Mouse (Mus musculus) G1E (cell line): ENCODE results near the gene P4ha3. TPM values are rescaled to one million over a fixed set of nuclear protein-coding genes. Genes with fewer than 3 reads are reported as not detected.

Experiments used
- ATAC-seq: 2 replicates; pipeline ENCODE4 v1.8.0; 2016; ENCODE audit warnings: mild to moderate bottlenecking; ENCODE audit not compliant: insufficient number of reproducible peaks, poor library complexity, low FRiP score, severe bottlenecking; ENCODE audit errors: extremely low read depth
- DNase-seq: peaks from one replicate; pipeline ENCODE4 v3.0.0; 2012; ENCODE audit warnings: low spot score
- H3K27me3 ChIP-seq: 2 replicates; pipeline ENCODE4 v1.6.1; 2012; ENCODE audit warnings: mild to moderate bottlenecking, low read length, inconsistent platforms; ENCODE audit not compliant: insufficient read depth
- H3K36me3 ChIP-seq: replicated peaks from 2 replicates; pipeline ENCODE3; 2012; ENCODE audit warnings: mild to moderate bottlenecking, inconsistent platforms
- H3K4me1 ChIP-seq: 2 replicates; pipeline ENCODE4 v1.6.1; 2012; ENCODE audit warnings: low read depth, low read length, inconsistent platforms, mixed read lengths; ENCODE audit not compliant: insufficient read depth
- H3K4me3 ChIP-seq: 2 replicates; pipeline ENCODE4 v1.5.1; 2012; ENCODE audit warnings: low read depth, mild to moderate bottlenecking, inconsistent platforms, low read length, moderate library complexity, mixed read lengths
- H3K9me3 ChIP-seq: replicated peaks from 2 replicates; pipeline ENCODE4 v1.6.1; 2012; ENCODE audit warnings: inconsistent platforms
- CTCF ChIP-seq: IDR thresholded peaks from 2 replicates; pipeline ENCODE4 v1.5.1; 2012; ENCODE audit warnings: low read depth, low read length, inconsistent platforms, mixed read lengths
- GATA1 ChIP-seq: IDR thresholded peaks from 2 replicates; pipeline ENCODE4 v1.6.1; 2012; ENCODE audit warnings: borderline replicate concordance, low read length, inconsistent platforms, mixed read lengths
- GATA2 ChIP-seq: IDR thresholded peaks from 2 replicates; pipeline ENCODE4 v1.6.1; 2012; ENCODE audit warnings: low read depth, low read length, inconsistent platforms, borderline replicate concordance
- POLR2AphosphoS5 ChIP-seq: IDR thresholded peaks from 2 replicates; pipeline ENCODE4 v1.6.1; 2012; ENCODE audit warnings: low read depth, low read length, inconsistent platforms; ENCODE audit not compliant: insufficient replicate concordance
- TAL1 ChIP-seq: conservative IDR thresholded peaks from 2 replicates; pipeline ENCODE4 v1.6.1; 2012; ENCODE audit warnings: low read depth, low read length, inconsistent platforms, mixed read lengths
- polyA plus RNA-seq: library from polyadenylated mRNA; stranded (reverse); fragments of >175 nt; gene quantifications from 2 replicates; pipeline ENCODE4 v1.2.3, GENCODE M21; 2012
- total RNA-seq, 2 experiments: library from RNA; stranded (forward) in 1 of 2; stranded (reverse) in 1 of 2; fragments of 200-1000 nt in 1 of 2; fragments of >200 nt in 1 of 2; fragmentation: Nextera tagmentation in 1 of 2; gene quantifications; 2 replicates each; pipeline ENCODE4 v1.2.3; 2014 to 2017

Gene P4ha3
- total and polyA plus RNA-seq, 3 experiments = 0.16 TPM; not detected in 2

DNA sequence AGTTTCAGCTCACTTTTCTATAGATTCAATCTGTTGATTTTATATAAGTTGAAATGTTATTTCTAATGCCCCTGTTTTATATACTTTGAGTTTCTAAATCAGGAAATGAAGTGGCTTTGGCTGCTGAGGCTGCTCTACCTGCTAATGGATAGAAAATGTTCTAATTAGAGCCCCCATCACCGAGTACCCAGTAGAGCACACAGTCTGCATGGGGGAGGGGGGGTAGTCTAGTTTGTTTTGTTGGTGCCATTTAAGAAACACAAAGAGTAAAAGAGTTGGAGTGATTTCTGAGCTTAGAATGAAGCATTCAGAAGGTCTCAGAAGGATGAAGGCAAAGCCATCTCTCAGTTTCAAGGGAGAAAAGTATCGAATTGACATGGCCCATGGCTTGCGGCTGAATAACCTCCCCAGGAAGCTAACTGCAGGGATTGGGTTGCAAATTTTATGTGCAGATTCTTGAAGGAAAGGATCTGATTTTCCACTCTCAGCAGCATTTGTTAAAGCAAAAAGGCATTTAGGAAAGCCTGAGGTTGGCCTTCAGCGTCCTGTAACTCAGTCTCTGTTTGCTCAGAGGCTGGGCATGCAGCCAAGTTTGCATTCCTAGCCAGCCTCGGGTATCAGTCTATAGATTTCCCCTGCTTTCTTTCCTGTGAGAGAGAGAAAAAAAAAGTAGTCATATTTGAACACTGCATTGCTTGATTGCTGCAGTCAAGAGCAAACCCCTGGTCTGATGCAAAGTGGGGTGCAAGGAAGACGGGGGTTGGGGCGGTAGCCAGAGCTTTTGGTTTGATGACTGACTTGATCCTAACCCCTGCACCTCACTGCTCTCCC, 2.6 kb downstream of the P4ha3 start:
- Histone ChIP-seq H3K4me1 (no peaks in the 10 kb centered on the region; the same call in 1 of the 2 replicates), H3K27me3 (peaks cover 48% of the 10 kb centered on the region), H3K9me3 (peaks cover 2% of the 10 kb centered on the region; the same call in 1 of the 2 replicates), H3K36me3 (no peaks in the 10 kb centered on the region), H3K4me3 (no peak overlapping the region)
- ATAC-seq (no peak), DNase-seq (no peak)
- TF ChIP-seq TAL1 (no peak), POLR2AphosphoS5 (no peak), CTCF (no peak), GATA1 (no peak), GATA2 (no peak)

DNA sequence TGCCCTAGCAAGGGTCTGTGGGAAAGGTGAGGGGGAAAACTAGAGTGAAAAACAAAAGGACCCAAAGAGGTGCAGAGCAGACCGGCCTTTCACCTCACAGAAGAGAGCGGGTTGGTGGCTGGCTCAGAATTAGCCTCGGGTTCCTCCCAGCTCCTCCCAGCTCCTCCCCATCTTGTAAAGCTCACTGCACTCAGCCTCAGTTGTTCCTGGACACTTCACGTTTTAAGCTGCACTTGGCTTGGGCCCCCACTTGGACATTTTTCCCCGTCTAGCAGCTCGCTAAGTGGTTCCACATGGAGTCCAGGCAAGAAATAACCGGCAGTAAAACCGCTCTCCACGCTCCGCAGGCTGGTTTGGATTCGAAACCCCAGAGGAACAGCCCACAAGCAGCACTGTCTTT, 3.3 kb downstream of the P4ha3 start:
- Histone ChIP-seq H3K4me1 (peaks cover 4% of the 10 kb centered on the region; the same call in 1 of the 2 replicates), H3K27me3 (peaks cover 54% of the 10 kb centered on the region), H3K9me3 (peaks cover 2% of the 10 kb centered on the region; the same call in 1 of the 2 replicates), H3K4me3 (no peak overlapping the region), H3K36me3 (no peaks in the 10 kb centered on the region)
- ATAC-seq (no peak), DNase-seq (no peak)
- TF ChIP-seq GATA1 = no peak
- no peak for TF ChIP-seq GATA2
- no peak for TF ChIP-seq TAL1
- TF ChIP-seq CTCF = no peak
- no peak for TF ChIP-seq POLR2AphosphoS5

DNA sequence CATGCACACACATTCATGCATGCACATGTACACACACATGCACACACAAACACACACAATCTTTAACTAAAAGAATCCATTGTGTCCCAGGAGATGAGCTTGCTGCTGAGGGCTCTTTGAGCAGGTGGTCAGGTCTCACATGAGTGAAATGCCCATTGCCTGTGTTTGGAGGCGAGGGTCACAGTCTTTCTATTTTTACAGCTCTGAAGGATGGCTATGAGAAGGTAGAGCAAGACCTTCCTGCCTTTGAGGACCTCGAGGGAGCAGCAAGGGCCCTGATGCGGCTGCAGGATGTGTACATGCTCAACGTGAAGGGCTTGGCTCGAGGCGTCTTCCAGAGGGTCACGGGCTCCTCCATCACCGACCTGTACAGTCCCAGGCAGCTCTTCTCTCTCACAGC, 8.2 kb downstream of the P4ha3 start:
- 0 out of 2 replicates have a peak, but pooled peaks cover 5% of the 10 kb centered on the region for H3K4me1 ChIP-seq
- peaks cover 2% of the 10 kb centered on the region; the same call in 1 of the 2 replicates for H3K9me3 ChIP-seq
- peaks cover 50% of the 10 kb centered on the region for H3K27me3 ChIP-seq
- ATAC-seq (no peak), DNase-seq (no peak)
- H3K36me3 ChIP-seq = no peaks in the 10 kb centered on the region
- TF ChIP-seq POLR2AphosphoS5 (no peak), TAL1 (no peak), CTCF (no peak), GATA2 (no peak), GATA1 (no peak)
- H3K4me3 ChIP-seq = no peak overlapping the region

DNA sequence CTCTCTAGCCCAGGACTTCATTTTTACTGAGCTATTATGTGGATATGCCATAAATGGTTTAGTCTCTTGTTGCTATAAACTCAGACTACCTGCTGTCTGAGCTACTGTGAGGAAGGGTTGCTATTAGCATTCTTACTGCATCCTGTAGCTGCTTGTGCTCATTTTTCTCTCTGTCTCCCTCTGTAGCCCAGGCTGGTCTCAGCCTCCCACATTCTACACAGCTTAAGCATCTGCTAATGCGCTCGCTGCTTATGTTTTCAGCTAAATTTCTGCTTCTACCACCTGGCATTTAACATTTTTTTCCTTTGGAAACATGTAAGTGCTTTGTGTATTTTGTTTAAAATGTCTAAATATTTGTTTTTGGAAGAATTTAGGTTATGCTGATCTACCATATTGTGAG, 10.4 kb downstream of the P4ha3 start:
- TF ChIP-seq POLR2AphosphoS5 = no peak
- TF ChIP-seq GATA1 = no peak
- TF ChIP-seq GATA2 = no peak
- no peak for TF ChIP-seq TAL1
- no peak for TF ChIP-seq CTCF
- Histone ChIP-seq H3K9me3 (no peaks in the 10 kb centered on the region), H3K4me3 (no peak overlapping the region), H3K27me3 (peaks cover 45% of the 10 kb centered on the region), H3K4me1 (0 out of 2 replicates have a peak, but pooled peaks cover 5% of the 10 kb centered on the region), H3K36me3 (no peaks in the 10 kb centered on the region)
- ATAC-seq (no peak), DNase-seq (no peak)

DNA sequence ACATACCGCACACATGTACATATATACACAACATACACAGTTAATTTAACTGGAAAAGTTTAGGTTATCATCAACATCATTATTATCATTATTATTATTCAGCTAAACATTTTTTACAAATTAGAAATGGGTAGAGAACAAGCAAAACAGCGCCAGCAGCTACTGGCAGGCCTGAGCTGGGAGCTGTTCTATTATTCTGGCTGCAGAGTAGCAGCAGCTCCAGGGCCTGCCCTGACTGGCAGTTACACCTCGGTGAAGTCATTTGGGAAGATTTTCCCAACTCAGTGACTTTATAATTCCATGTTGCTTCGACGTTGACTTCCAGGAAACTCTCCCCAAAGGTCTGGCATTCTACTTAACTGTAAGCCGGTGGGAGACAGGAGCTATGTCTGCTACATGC, 11.4 kb downstream of the P4ha3 start:
- TF ChIP-seq POLR2AphosphoS5 (no peak), CTCF (no peak), TAL1 (no peak), GATA2 (no peak), GATA1 (no peak)
- no peak for ATAC-seq
- Histone ChIP-seq H3K9me3 (no peaks in the 10 kb centered on the region), H3K36me3 (no peaks in the 10 kb centered on the region), H3K4me1 (0 out of 2 replicates have a peak, but pooled peaks cover 5% of the 10 kb centered on the region), H3K27me3 (peaks cover 40% of the 10 kb centered on the region), H3K4me3 (no peak overlapping the region)
- no peak for DNase-seq

DNA sequence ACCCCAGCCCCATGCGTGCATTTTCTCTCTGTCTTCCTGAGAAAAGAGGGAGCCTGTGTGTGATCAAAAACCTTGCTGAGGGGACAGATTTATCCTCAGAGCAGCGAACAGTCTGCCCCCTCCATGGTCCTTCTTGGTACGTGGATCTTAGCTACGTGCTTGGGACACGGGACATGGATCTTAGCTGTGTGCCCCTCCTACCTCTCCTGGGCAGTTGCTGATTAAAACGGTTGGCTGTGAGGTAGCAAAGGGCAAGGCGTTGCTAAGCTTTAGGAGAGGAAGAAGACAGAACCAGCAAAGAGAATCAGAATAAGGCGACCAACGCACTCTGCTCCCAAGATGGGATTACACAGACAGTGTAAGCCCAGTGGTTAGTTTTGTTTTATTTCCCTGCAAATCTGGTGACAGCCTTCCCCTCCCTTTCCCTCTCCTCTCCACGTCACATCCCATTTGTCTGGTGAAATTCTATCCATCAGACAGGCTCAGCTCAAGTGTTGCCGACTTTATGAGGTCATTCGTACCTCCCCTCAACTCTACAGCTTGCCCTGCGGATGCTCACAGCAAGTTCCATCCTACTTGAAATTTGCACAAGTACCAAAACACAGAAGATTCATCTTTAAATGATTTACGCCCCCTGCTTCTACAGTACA, 13.7 kb downstream of the P4ha3 start:
- Histone ChIP-seq H3K36me3 (no peaks in the 10 kb centered on the region), H3K4me1 (no peaks in the 10 kb centered on the region), H3K27me3 (peaks cover 38% of the 10 kb centered on the region), H3K9me3 (no peaks in the 10 kb centered on the region), H3K4me3 (no peak overlapping the region)
- DNase-seq (no peak), ATAC-seq (no peak)
- TF ChIP-seq GATA1 (no peak), CTCF (no peak), GATA2 (no peak), POLR2AphosphoS5 (no peak), TAL1 (no peak)
